Comparison of ENCODE assay signal across 29 mouse cellular contexts in the genomic region with DNA sequence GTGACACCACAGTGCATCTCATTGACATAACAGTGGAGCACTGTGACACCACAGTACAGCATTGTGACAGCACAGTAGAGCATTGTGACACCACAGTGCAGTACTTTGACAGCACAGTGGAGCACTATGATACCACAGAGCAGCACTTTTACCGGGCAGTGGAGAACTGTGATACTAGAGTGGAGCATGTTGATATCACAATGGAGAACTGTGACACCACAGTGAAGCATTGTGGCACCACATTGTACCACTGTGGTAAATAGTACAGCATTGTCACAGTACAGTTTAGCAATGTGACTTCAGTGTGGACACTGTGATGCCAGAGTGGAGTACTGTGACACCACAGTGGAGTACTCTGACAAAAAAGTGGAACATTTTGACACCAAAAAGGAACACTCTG.
DNase-seq lines count a peak whose midpoint lies in the region; ATAC-seq and TF ChIP-seq lines count a peak whose summit lies in the region.
"Had no signal": no experiment of that assay in that cellular context is flagged by ENCODE, and none has a peak within 500 bp of the region (broad histone marks: within the 10 kb centered on the region; RNA-seq: fewer than 3 reads in every experiment).

No protein-coding gene starts in this region.

- H3K4me1 ChIP-seq in heart, embryonic 10.5 days, result no peaks in the 10 kb centered on the region
- H3K4me1 ChIP-seq in limb, embryonic 11.5 days (ENCODE audit: control insufficient read depth, insufficient read depth, low read length), result no peaks in the 10 kb centered on the region
- no peaks in the 10 kb centered on the region for H3K4me1 ChIP-seq in limb, embryonic 10.5 days
- no peaks in the 10 kb centered on the region for H3K4me1 ChIP-seq in midbrain, embryonic 10.5 days
- H3K4me1 ChIP-seq in midbrain, postnatal 0 days (ENCODE audit: insufficient read depth, low read length), result no peaks in the 10 kb centered on the region
- H3K4me1 ChIP-seq: embryonic facial prominence, embryonic 10.5 days; embryonic facial prominence, embryonic 13.5 days; heart, embryonic 15.5 days; hindbrain, embryonic 13.5 days had no signal

- H3K36me3 ChIP-seq in heart, embryonic 10.5 days, result no peaks in the 10 kb centered on the region
- H3K36me3 ChIP-seq in limb, embryonic 11.5 days (ENCODE audit: control insufficient read depth, insufficient read depth, low read length), result no peaks in the 10 kb centered on the region
- H3K36me3 ChIP-seq in limb, embryonic 10.5 days, result no peaks in the 10 kb centered on the region
- no peaks in the 10 kb centered on the region for H3K36me3 ChIP-seq in midbrain, embryonic 10.5 days
- no peaks in the 10 kb centered on the region for H3K36me3 ChIP-seq in midbrain, postnatal 0 days (ENCODE audit: insufficient read depth, low read length)
- H3K36me3 ChIP-seq: embryonic facial prominence, embryonic 10.5 days; embryonic facial prominence, embryonic 13.5 days; heart, embryonic 15.5 days; hindbrain, embryonic 13.5 days had no signal

- 90% methylated on average over 1 of the region's 1 CpGs for WGBS in heart, embryonic 10.5 days
- 91% methylated on average over 1 of the region's 1 CpGs for whole genome bisulfite sequencing in limb, embryonic 11.5 days
- 86% methylated on average over 1 of the region's 1 CpGs for WGBS in limb, embryonic 10.5 days
- 86% methylated on average over 1 of the region's 1 CpGs for WGBS in midbrain, embryonic 10.5 days
- WGBS in midbrain, postnatal 0 days, result 86% methylated on average over 1 of the region's 1 CpGs

- H3K27ac ChIP-seq in heart, embryonic 10.5 days, result no peak overlapping the region
- no peak overlapping the region for H3K27ac ChIP-seq in limb, embryonic 11.5 days (replicated peaks; ENCODE audit: low read depth, low read length)
- H3K27ac ChIP-seq in limb, embryonic 10.5 days, result no peak overlapping the region
- H3K27ac ChIP-seq in midbrain, embryonic 10.5 days (replicated peaks), result no peak overlapping the region
- H3K27ac ChIP-seq in midbrain, postnatal 0 days (ENCODE audit: low read depth, low read length), result no peak overlapping the region
- H3K27ac ChIP-seq: embryonic facial prominence, embryonic 10.5 days; embryonic facial prominence, embryonic 13.5 days; gastrocnemius, adult 2 months; heart, adult 2 months; heart, embryonic 15.5 days; hindbrain, embryonic 13.5 days had no signal

- no peaks in the 10 kb centered on the region for H3K27me3 ChIP-seq in heart, embryonic 10.5 days (ENCODE audit: insufficient read depth, poor library complexity, severe bottlenecking)
- no peaks in the 10 kb centered on the region for H3K27me3 ChIP-seq in limb, embryonic 11.5 days (ENCODE audit: control insufficient read depth, insufficient read depth, low read length)
- no peaks in the 10 kb centered on the region for H3K27me3 ChIP-seq in limb, embryonic 10.5 days (ENCODE audit: low read depth, poor library complexity, severe bottlenecking)
- no peaks in the 10 kb centered on the region for H3K27me3 ChIP-seq in midbrain, embryonic 10.5 days (ENCODE audit: low read depth, poor library complexity, severe bottlenecking)
- H3K27me3 ChIP-seq in midbrain, postnatal 0 days (ENCODE audit: insufficient read depth, low read length), result no peaks in the 10 kb centered on the region
- H3K27me3 ChIP-seq: embryonic facial prominence, embryonic 13.5 days; heart, embryonic 15.5 days; hindbrain, embryonic 13.5 days had no signal

- no peak overlapping the region for H3K4me3 ChIP-seq in heart, embryonic 10.5 days
- H3K4me3 ChIP-seq in limb, embryonic 11.5 days (ENCODE audit: low read depth, low read length), result no peak overlapping the region
- H3K4me3 ChIP-seq in limb, embryonic 10.5 days, result no peak overlapping the region
- no peak overlapping the region for H3K4me3 ChIP-seq in midbrain, embryonic 10.5 days
- H3K4me3 ChIP-seq in midbrain, postnatal 0 days (ENCODE audit: low read depth, low read length), result no peak overlapping the region
- H3K4me3 ChIP-seq: embryonic facial prominence, embryonic 10.5 days; embryonic facial prominence, embryonic 13.5 days; erythroblast, embryonic 14.5 days; gastrocnemius, adult 2 months; heart, adult 2 months; heart, embryonic 15.5 days; hindbrain, embryonic 13.5 days had no signal

- DNase-seq in heart, embryonic 10.5 days (ENCODE audit: low spot score), result peak; percentile 69
- no peak for DNase-seq in heart, adult 18-20 months
- DNase-seq in limb, embryonic 11.5 days (ENCODE audit: low spot score), result peak; percentile 8
- DNase-seq in limb, embryonic 10.5 days (ENCODE audit: low spot score), result no peak
- DNase-seq in midbrain, embryonic 10.5 days (ENCODE audit: low spot score), result peak; percentile 5
- DNase-seq in midbrain, postnatal 0 days (ENCODE audit: low spot score), result no peak
- DNase-seq: adrenal gland, adult 8-10 months; adrenal gland, postnatal 25 days; cerebellum, adult 11-12 months; cerebellum, adult 8-10 months; cerebellum, postnatal 10 days; cerebellum, postnatal 36 days; embryo, embryonic 11 days; forebrain, postnatal 0 days; gastrocnemius, adult 2 months; gastrocnemius, postnatal 14 days; heart, postnatal 14 days had no signal

- ATAC-seq in limb, embryonic 11.5 days (ENCODE audit: insufficient number of reproducible peaks, low FRiP score, low TSS enrichment, low read depth), result no peak
- no peak for ATAC-seq in midbrain, postnatal 0 days (ENCODE audit: low FRiP score)
- ATAC-seq: activated CD4-positive, CD25-positive, alpha-beta regulatory T cell, adult 4 months; CD4-positive, CD25-positive, alpha-beta regulatory T cell, adult 4 months; forebrain, embryonic 14.5 days; forebrain, postnatal 0 days; hindbrain, embryonic 16.5 days; intestine, postnatal 0 days had no signal

- H3K9ac ChIP-seq in limb, embryonic 11.5 days (ENCODE audit: low read length), result no peak overlapping the region
- H3K9ac ChIP-seq in midbrain, postnatal 0 days (replicated peaks; ENCODE audit: low read length, poor library complexity, severe bottlenecking), result no peak overlapping the region
- H3K9ac ChIP-seq: embryonic facial prominence, embryonic 13.5 days; forebrain, postnatal 0 days; heart, embryonic 15.5 days; hindbrain, embryonic 13.5 days had no signal

- TF ChIP-seq CTCF in midbrain, postnatal 0 days (IDR thresholded peaks at IDR 0.05), result no peak

- H3K9me3 ChIP-seq in heart, embryonic 10.5 days, result peaks cover 77% of the 10 kb centered on the region
- H3K9me3 ChIP-seq in limb, embryonic 11.5 days (ENCODE audit: control insufficient read depth, low read length), result peaks cover 77% of the 10 kb centered on the region
- peaks cover 73% of the 10 kb centered on the region for H3K9me3 ChIP-seq in limb, embryonic 10.5 days (replicated peaks)
- peaks cover 81% of the 10 kb centered on the region for H3K9me3 ChIP-seq in midbrain, embryonic 10.5 days (replicated peaks)
- H3K9me3 ChIP-seq in midbrain, postnatal 0 days (ENCODE audit: low read length), result peaks cover 71% of the 10 kb centered on the region

- no peak overlapping the region for H3K4me2 ChIP-seq in limb, embryonic 11.5 days (ENCODE audit: low read depth, severe bottlenecking)
- H3K4me2 ChIP-seq in midbrain, postnatal 0 days (ENCODE audit: low read depth, low read length, poor library complexity, severe bottlenecking), result no peak overlapping the region
- H3K4me2 ChIP-seq: embryonic facial prominence, embryonic 13.5 days; heart, embryonic 11.5 days; heart, embryonic 15.5 days; hindbrain, embryonic 13.5 days had no signal

Comparison
In these comparisons a context has a peak if more than half of its experiments do, and no peak if none do; other contexts are left out.
1. DNase-seq: peak in heart, embryonic 10.5 days (single experiment), limb, embryonic 11.5 days (single experiment) and midbrain, embryonic 10.5 days (single experiment); none in heart, adult 18-20 months (0 of 2), limb, embryonic 10.5 days (single experiment) and midbrain, postnatal 0 days (single experiment).